Comparison of ENCODE assay signal across 11 mouse cellular contexts in the genomic region with DNA sequence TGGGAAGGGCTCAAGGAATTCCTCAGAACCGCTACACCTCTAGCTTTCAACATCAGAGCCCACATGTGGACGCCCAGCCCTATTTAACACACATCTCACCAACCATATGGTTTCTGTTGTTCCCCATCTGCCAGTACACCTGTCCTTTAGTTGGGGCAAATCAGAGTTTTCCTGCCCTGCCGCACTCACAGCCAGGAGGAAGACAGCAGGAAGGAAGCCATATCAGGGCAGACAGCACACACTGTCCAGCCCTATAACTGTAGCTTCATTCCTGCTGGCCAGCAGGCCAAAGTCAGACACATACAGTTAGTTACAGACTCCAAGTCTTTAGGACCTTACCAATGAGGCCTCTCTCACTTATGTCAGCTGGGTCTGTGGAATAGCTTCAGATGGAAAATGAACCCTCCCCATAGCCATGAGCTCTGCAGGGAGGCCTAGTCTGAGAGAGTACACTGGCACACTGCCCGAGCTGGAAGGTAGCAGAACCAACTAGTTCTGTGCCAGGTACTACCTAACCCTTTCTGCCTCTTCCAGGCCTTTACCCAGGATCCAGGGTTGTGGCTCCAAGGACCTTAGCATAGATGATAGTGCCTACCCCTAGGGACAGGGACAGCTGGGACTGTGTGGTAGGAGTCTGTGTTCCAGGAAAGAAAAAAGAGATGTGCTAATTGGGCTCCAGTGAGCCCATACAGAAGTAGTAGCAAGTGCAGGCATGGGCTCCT. TPM values are rescaled to one million over a fixed set of nuclear protein-coding genes. Genes with fewer than 3 reads are reported as not detected.
DNase-seq lines count a peak whose midpoint lies in the region; ATAC-seq lines count a peak whose summit lies in the region.
"Had no signal": no experiment of that assay in that cellular context is flagged by ENCODE, and none has a peak within 500 bp of the region (broad histone marks: within the 10 kb centered on the region; RNA-seq: fewer than 3 reads in every experiment).

No protein-coding gene starts in this region.

- no peak overlapping the region for H3K27ac ChIP-seq in hindbrain, embryonic 16.5 days (ENCODE audit: low read depth, low read length)
- H3K27ac ChIP-seq in hindbrain, embryonic 12.5 days: no peak overlapping the region
- H3K27ac ChIP-seq in heart, embryonic 15.5 days: 0 out of 2 replicates have a peak overlapping the region, but pooled peaks have one; percentile 13
- H3K27ac ChIP-seq: liver, embryonic 15.5 days had no signal

- 83% methylated on average over 4 of the region's 4 CpGs for WGBS in hindbrain, embryonic 16.5 days
- 86% methylated on average over 4 of the region's 4 CpGs for WGBS in hindbrain, embryonic 12.5 days
- WGBS in heart, embryonic 15.5 days: 81% methylated on average over 4 of the region's 4 CpGs

- peak; percentile 13 for DNase-seq in adrenal gland, adult 2 months
- no peak for DNase-seq in adrenal gland, adult (ENCODE audit: inconsistent age in 2 of 2, low spot score in 1 of 2)
- DNase-seq in cerebellum, adult 11 months: peak; percentile 82
- no peak for DNase-seq in yolk sac, embryonic 10.5 days (ENCODE audit: low spot score)
- no peak for DNase-seq in left cerebral cortex, postnatal 14 days (ENCODE audit: low spot score in 2 of 2)

- H3K27me3 ChIP-seq in hindbrain, embryonic 16.5 days (replicated peaks; ENCODE audit: control insufficient read depth, insufficient read depth, low read length): no peaks in the 10 kb centered on the region
- H3K27me3 ChIP-seq in hindbrain, embryonic 12.5 days: no peaks in the 10 kb centered on the region
- no peaks in the 10 kb centered on the region for H3K27me3 ChIP-seq in heart, embryonic 15.5 days
- H3K27me3 ChIP-seq: embryonic facial prominence, embryonic 13.5 days; liver, embryonic 15.5 days had no signal

- H3K4me3 ChIP-seq in hindbrain, embryonic 16.5 days (ENCODE audit: low read length): no peak overlapping the region
- H3K4me3 ChIP-seq in hindbrain, embryonic 12.5 days: no peak overlapping the region
- H3K4me3 ChIP-seq in heart, embryonic 15.5 days: no peak overlapping the region
- H3K4me3 ChIP-seq: embryonic facial prominence, embryonic 13.5 days; liver, embryonic 15.5 days had no signal

- H3K4me1 ChIP-seq in hindbrain, embryonic 16.5 days (ENCODE audit: control insufficient read depth, insufficient read depth, low read depth, low read length): no peaks in the 10 kb centered on the region; the same call in 1 of the 2 replicates
- no peaks in the 10 kb centered on the region for H3K4me1 ChIP-seq in hindbrain, embryonic 12.5 days
- peaks cover 58% of the 10 kb centered on the region for H3K4me1 ChIP-seq in heart, embryonic 15.5 days (replicated peaks)
- H3K4me1 ChIP-seq: liver, embryonic 15.5 days had no signal

- no peak overlapping the region for H3K9ac ChIP-seq in hindbrain, embryonic 16.5 days (ENCODE audit: low read depth, low read length)
- no peak overlapping the region for H3K9ac ChIP-seq in hindbrain, embryonic 12.5 days
- H3K9ac ChIP-seq in heart, embryonic 15.5 days: no peak overlapping the region
- H3K9ac ChIP-seq: liver, embryonic 15.5 days had no signal

- peaks cover 64% of the 10 kb centered on the region for H3K36me3 ChIP-seq in hindbrain, embryonic 16.5 days (ENCODE audit: control insufficient read depth, insufficient read depth, low read length)
- peaks cover 100% of the 10 kb centered on the region for H3K36me3 ChIP-seq in hindbrain, embryonic 12.5 days
- peaks cover 97% of the 10 kb centered on the region for H3K36me3 ChIP-seq in heart, embryonic 15.5 days

- peak; percentile 62 for ATAC-seq in hindbrain, embryonic 16.5 days
- ATAC-seq in hindbrain, embryonic 12.5 days (ENCODE audit: low FRiP score): no peak
- no peak for ATAC-seq in heart, embryonic 15.5 days (replicated peaks; ENCODE audit: insufficient number of reproducible peaks, insufficient read depth, low FRiP score, low read depth)
- ATAC-seq: midbrain, embryonic 16.5 days had no signal

- intact Hi-C loops in left cerebral cortex, postnatal 14 days (cut with DNase I): no loop called here

- no peak overlapping the region for H3K4me2 ChIP-seq in hindbrain, embryonic 16.5 days (ENCODE audit: low read length)
- no peak overlapping the region for H3K4me2 ChIP-seq in hindbrain, embryonic 12.5 days (replicated peaks)
- H3K4me2 ChIP-seq in heart, embryonic 15.5 days: no peak overlapping the region
- H3K4me2 ChIP-seq: embryonic facial prominence, embryonic 13.5 days; liver, embryonic 15.5 days had no signal

- no peaks in the 10 kb centered on the region for H3K9me3 ChIP-seq in hindbrain, embryonic 16.5 days (ENCODE audit: control insufficient read depth, low read length)
- H3K9me3 ChIP-seq in hindbrain, embryonic 12.5 days (replicated peaks): no peaks in the 10 kb centered on the region
- H3K9me3 ChIP-seq in heart, embryonic 15.5 days (replicated peaks): no peaks in the 10 kb centered on the region
- H3K9me3 ChIP-seq: embryonic facial prominence, embryonic 13.5 days; liver, embryonic 15.5 days had no signal

RNA-seq across cellular contexts. Expression of gene Wdr1, which starts 19.4 kb away (rescaled TPM):
- 100 to 1,000 TPM; 149 to 155 TPM for total RNA-seq in adrenal gland, adult 2 months (2021)
- polyA plus RNA-seq in adrenal gland, adult 2 months (2012; rRNA removed): 62.9 and 65.8 TPM in 2 replicates
- 202 and 210 TPM in 2 replicates for polyA plus RNA-seq in hindbrain, embryonic 16.5 days (2015; fragmentation: Nextera tagmentation; extraction: Ambion mirVana)
- 160 and 167 TPM in 2 replicates for polyA plus RNA-seq in hindbrain, embryonic 12.5 days (2016; fragmentation: Nextera tagmentation; extraction: Ambion mirVana)
- polyA plus RNA-seq in heart, embryonic 15.5 days (2015; fragmentation: Nextera tagmentation; extraction: Ambion mirVana): 197 and 230 TPM in 2 replicates
- total RNA-seq in left cerebral cortex, postnatal 14 days (2021): 100 to 1,000 TPM; 196 to 199 TPM

RNA-seq across cellular contexts. Expression of gene Slc2a9, which starts 40.7 kb away (rescaled TPM):
- total RNA-seq in adrenal gland, adult 2 months (2021): 1 to 10 TPM; 1.3 to 2.1 TPM
- 2.3 and 2.8 TPM in 2 replicates for polyA plus RNA-seq in adrenal gland, adult 2 months (2012; rRNA removed)
- polyA plus RNA-seq in hindbrain, embryonic 16.5 days (2015; fragmentation: Nextera tagmentation; extraction: Ambion mirVana): 0.44 and 0.77 TPM in 2 replicates
- 0.15 and 0.61 TPM in 2 replicates for polyA plus RNA-seq in hindbrain, embryonic 12.5 days (2016; fragmentation: Nextera tagmentation; extraction: Ambion mirVana)
- polyA plus RNA-seq in heart, embryonic 15.5 days (2015; fragmentation: Nextera tagmentation; extraction: Ambion mirVana): 0.20 and 0.48 TPM in 2 replicates
- 1 to 10 TPM in 1 of 2 experiments, under 1 TPM in 1; 0.93 to 1.3 TPM for total RNA-seq in left cerebral cortex, postnatal 14 days (2021)

Comparison
In these comparisons a context has a peak if more than half of its experiments do, and no peak if none do; other contexts are left out.
1. DNase-seq: peak in adrenal gland, adult 2 months (single experiment) and cerebellum, adult 11 months (single experiment); none in adrenal gland, adult (0 of 2), yolk sac, embryonic 10.5 days (single experiment) and left cerebral cortex, postnatal 14 days (0 of 2).